Mouse (Mus musculus) urinary bladder, adult 2 months (tissue): ENCODE measurements around the gene Nktr. TPM values are rescaled to one million over a fixed set of nuclear protein-coding genes. Genes with fewer than 3 reads are reported as not detected.

Source experiments
- DNase-seq: peaks from one replicate; pipeline ENCODE4 v3.0.0; 2022; ENCODE audit warnings: low spot score
- polyA plus RNA-seq: library from polyadenylated mRNA; depleted of rRNA; stranded (reverse); fragments of >200 nt; gene quantifications from 2 replicates; pipeline ENCODE4 v1.2.3, GENCODE M21; 2012; rRNA removed

The Nktr gene
- 89.1 and 120 TPM in 2 replicates for polyA plus RNA-seq

DNA sequence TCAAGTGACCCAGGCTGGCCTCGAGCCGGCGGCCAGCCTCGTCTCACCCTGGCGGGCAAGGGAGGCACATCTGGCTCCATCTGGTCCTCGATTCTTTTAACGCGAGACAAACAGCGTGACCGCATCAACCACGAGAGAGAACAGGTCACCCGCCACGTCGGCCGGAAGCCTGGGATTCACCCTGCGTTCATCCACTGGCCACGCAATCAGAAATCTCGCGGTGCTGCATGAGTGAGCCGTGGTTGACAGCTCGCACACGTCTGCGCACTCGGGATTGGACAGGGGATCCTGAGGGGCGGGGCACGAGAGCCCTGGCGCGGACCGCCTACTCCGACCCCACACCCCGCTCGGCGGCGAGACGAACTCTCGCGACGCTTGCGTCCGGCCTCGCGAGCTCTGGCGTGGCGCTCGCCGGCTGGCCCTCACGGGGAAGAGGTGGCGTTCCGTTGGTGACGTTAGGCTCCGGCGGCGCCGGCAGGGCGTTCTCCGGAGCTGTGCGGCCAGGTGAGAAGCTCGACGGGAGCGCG lies at the start of gene Nktr:
Gene Nktr (plus strand): TSS at position 378 of the 527 bp plus-strand sequence.
- peak; percentile 92 for DNase-seq

DNA sequence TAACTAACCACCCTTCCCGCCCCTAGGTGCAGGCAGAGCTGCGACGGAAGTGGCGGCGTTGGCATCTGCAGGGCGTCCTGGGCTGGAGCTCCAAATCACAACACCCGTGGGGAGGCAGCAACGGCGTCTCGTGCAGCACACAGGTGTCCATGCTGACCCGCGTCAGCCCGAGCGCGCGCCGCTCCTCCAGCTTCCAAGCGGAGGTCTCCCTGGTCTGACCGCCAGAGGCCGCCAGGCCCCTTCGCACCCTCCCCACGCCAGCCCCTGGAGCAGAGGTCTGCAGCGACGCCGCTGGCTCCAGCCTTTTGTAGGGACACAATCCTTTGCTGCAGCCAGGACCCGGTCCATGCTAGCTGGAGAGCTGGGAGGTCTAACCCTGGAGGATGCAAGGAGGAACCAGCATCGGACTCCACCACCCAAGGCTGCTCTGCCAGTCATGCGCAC lies 49.6 kb upstream of the Nktr start:
- DNase-seq = peak; percentile 41

DNA sequence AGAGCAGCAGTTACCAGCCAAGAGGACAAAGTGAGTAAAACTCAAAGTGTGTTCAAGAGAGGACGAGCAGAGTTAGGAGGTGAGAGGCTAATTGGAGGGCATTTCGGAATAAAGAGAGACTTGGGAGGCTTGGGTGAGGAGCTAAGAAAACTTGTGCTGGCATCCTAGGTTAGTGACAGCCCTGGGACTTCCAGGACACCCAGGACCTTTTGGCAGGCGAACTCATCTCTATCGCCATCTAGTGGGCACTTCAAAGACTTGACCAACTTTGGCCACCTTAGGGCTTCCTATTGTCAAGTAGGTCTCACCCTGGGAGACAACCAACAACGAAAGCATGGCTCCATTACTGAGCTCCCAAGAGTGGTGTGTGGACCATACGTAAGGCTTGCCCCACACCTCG lies 47.7 kb upstream of the Nktr start:
- no peak for DNase-seq

- no peak for DNase-seq
These were observed 46.7 kb upstream of the Nktr start for GRCm38 (mm10) chr9:121672311-121672710.

- DNase-seq = no peak
These were observed 45.3 kb upstream of the Nktr start for GRCm38 (mm10) chr9:121673716-121674115.

GRCm38 (mm10) chr9:121675011-121675410 lies 44.0 kb upstream of the Nktr start:
- DNase-seq = no peak

- DNase-seq = no peak
These were observed 43.4 kb upstream of the Nktr start for GRCm38 (mm10) chr9:121675556-121675955.

DNA sequence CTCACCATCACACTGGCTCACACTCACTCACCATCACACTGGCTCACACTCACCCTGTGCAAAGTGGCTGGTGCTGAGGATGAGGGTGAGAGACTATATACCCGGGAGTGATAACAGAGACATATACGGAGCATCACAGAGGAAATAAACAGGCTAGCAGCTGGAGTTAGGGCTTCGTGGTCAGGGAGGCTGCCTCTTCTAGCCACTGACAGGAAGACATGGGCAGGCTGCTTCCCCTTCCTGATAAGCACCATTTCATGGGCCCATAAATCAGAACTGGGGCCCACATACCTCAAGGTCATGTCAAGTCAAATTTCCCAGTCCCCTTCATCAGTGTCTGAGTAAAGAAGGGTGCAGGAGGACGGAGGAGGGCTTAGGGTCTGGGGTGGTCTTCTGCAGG lies 41.9 kb upstream of the Nktr start:
- DNase-seq = no peak

DNA sequence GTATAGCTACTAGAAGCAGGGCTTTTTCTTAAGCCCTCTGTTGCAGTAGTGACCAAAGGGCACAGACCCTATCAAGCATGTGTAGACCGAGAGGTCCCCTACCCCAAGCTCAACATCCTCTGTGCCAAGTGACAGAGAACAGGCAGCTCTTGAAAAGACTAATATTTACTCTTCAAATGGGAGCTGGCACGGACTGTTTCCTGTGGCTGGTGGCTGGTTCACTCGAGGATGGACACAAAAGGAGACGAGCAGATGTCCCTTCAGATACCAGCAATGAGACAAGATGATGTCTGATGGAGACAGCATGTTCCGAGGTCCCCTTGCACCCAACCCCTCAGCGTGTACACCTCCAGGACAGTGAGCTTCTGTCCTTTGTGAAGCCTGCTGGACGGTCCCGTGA lies 41.5 kb upstream of the Nktr start:
- no peak for DNase-seq

DNA sequence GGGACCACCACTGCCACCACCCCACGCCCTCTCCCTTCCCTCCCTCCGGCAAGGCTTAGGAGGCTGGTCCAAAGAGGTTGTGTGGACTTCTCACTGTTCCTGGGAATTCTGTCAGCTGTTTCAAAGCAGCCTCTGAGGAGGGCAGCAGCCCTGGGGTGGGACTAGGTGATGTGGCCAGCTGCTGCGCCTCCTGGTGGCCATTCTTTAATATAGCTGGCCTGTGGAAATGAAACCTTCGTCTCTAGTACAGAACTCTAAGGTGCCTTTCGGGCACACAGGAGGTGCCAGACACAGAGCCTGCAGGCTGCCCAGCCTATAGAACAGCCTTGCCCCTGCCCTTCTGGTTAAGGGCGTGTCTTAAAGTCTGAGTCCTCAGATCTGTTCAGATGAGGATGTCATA lies 39.4 kb upstream of the Nktr start:
- DNase-seq = no peak

DNA sequence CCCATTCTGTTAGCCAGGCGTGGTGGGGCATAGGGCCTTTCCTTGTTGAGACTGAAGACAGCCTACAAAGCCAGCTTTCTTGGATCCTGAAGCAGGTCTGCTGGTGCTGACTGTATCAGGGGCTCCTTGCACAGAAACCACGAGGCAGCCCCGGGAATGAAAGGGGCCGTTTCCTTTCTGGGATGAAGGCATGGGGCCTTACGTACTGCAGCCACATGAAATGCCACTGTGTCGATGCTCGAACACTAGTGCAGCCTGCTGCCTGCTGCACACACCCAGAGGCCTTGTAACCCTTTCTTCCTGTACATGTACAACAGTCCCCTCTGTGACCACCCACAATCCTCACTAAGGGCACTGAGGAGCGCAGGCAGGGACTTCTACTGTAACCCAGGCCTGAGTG lies 37.8 kb upstream of the Nktr start:
- no peak for DNase-seq

DNA sequence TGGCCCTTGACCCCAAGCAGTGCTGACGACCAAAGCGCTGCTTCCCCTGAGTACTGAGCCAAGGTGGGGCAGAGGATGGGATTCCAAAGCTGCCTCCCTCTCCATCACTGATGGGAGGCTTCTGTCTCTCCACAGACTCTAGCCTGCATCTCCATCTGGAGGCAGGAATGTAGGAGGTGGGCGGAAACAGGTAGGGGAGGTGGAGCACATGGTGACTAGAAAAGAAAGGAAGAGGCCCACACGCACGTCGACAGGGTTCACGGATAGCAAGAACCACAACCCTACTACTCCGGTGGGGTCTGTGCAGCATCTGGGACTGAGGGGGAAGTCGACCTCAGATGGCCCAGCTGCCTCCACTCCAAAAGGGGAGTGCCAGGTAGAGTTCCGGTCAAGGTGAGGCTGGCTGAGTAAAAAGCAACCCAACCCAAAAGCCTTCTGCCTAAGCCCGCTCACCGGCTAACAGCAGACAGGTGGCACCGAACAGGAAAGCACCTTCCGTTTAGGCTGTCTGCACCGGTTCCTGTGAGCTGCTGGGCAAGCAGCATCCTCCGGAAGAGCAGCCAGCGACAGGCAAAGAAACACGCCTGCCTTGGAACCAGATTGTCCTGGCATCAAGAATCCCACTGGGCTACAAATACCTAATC lies 36.8 kb upstream of the Nktr start:
- no peak for DNase-seq

DNA sequence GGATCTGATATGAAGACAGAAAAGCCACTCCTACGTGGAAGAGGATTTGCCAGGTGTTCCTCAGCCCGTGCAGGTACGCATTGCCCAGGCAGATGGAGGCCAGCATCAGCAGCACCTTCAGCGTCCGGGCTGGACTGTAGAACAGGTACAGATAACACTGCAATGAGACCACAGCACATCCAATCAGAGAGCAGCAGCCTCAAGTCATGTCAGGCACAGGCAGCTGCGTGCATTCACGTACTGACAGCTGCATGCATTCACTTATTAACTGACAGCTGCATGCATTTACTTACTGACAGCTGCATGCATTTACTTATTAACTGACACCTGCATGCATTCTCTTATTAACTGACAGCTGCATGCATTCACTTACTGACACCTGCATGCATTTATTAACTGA lies 34.3 kb upstream of the Nktr start:
- no peak for DNase-seq

- no peak for DNase-seq
These were observed 28.7 kb upstream of the Nktr start for GRCm38 (mm10) chr9:121690200-121690651.

- DNase-seq = no peak
These were observed 28.2 kb upstream of the Nktr start for GRCm38 (mm10) chr9:121690734-121691133.

DNA sequence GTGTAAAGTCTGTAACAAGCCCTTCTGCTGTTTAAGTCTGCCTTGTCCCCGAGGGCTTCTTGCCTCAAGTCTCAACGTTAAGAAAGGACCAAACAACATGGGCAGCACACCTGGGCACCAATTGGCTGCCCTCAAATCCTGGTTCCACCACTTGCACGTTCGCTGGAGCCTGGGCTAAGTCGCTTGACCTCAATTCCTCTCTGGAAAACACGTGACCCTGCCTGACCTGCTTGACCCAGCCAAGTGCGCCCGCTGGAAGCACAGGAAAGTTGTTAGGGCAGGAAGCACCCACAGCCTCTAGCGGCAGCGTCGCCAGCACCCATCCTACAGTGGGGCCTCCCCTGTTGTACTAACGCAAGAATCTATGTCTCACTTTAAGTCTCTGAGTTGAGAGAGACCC lies 24.2 kb upstream of the Nktr start:
- DNase-seq = no peak

GRCm38 (mm10) chr9:121696626-121697025 lies 22.3 kb upstream of the Nktr start:
- no peak for DNase-seq

DNA sequence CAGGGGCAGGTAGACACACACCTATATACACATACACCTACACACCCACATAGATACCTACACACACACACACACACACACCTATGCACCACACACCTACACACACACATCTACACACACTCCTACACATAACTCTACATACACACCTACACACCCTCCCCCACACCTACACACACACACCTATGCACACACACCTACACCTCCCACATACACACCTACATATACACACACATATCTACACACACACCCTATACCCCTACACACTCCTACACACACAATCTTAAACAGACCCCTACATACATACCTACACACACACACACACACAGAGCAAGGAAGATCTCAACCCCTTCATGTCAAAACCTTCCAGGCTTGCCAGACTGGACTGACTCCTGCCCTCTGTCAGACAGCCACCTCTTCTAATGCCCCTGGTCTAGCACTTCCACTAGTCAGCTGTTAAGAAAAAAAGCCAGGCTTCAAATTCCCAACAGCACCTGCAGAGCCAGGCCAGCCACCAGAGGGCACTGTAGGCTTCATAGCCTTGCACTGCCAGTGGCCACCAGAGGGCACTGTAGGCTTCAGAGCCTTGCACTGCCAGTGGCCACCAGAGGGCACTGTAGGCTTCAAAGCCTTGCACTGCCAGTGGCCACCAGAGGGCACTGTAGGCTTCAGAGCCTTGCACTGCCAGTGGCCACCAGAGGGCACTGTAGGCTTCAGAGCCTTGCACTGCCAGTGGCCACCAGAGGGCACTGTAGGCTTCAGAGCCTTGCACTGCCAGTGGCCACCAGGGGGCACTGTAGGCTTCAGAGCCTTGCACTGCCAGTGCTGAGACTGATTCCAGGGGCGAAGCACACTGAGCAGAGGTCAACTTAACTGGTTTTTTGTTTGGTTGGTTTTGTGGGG lies 21.6 kb upstream of the Nktr start:
- peak; percentile 37 for DNase-seq

GRCm38 (mm10) chr9:121704261-121704645 lies 14.7 kb upstream of the Nktr start:
- no peak for DNase-seq

DNA sequence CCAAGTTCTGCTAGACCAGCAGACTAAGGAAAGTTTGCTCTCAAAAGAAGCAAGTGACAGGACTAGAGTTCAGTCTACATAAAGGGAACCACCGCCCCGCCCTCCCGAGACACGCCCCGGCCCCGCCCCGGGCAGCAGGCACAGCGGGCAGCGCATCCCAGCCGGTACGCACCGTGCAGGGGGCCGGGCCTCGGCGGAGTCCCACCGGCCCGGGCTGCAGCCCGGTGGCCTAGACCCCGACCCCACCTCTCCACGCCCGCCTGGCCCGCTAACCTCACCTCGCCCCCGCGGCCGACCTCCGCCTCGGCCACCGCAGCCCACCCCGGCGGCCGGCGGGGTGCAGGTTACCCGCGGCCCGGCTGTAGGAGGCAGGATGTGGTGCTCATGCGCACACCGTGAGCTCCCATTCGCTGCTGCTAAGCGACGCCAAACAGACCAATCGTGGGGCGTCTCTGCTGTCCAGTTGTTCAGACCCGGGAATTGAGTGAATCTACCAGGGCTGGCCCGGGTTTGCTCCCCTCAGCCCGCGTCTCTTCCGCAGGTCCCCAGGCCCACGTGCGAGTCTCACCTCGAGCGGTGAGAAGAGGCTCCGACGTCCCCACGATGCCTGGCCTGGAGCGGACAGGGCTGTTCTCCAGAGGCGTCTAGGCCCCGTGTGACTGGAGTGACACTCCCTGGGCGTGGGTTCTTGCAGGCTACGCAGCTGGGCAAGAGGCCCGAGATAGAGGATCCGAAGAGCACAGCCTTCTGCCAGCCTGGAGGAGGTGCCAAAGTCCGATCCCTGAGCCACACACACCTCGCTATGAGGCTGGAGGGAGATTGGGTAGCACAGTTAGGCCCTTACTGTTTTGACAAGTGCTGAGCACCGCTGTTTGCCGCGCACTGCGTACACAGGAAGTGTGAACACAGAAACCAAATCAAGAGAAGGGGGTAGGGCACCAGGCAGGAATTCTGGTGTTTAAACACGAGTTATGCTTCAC lies 14.0 kb upstream of the Nktr start, which contains the start of gene Sec22c:
Gene Sec22c (minus strand): TSS at position 845 of the 980 bp plus-strand sequence.
- DNase-seq = peak; percentile 88

DNA sequence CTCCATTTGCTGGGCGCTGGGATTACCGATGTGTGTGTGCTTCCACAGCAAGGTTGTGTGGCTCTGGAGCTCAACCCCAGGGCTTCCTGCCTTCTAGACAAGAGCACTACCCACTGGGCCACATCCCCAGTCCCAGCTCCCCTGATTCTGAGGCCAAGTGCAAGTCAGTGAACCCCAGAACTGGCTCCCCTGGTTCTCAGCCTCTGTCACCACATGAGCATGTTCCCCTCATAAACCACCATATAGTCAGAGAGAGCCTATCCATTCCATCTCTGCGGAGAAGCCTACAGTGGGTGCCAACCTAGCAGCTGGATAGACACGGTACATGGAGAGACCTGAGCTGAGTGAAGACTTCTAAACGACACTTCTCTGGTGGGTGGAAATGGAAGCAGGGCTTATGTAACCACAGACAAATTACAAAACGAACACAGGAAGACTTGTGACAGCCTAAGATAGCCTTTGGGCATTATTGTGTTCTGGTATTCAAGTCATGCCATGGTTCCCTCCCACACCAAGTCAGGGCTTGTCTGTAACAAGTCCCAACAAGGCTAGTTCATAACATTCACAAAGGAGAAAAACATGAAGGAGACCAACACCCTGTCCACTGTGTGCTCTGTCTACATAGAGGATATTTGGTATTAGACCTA lies 12.8 kb upstream of the Nktr start:
- DNase-seq = no peak
